Mouse (Mus musculus) CH12.LX (cell line): Measurements from ENCODE around the gene St7. TPM values are rescaled to one million over a fixed set of nuclear protein-coding genes. Genes with fewer than 3 reads are reported as not detected.
"Not testable (repeated sequence)": the region's sequence is repeated elsewhere in the genome, so short reads cannot be mapped to it uniquely, and the experiment has no call there.

Experiments
- DNase-seq: peaks from one replicate; pipeline ENCODE4 v3.0.0-alpha.2; 2013; ENCODE audit errors: extremely low read depth
- H3K27ac ChIP-seq: 2 replicates; pipeline ENCODE4 v1.5.1; 2012; ENCODE audit warnings: low read depth, mild to moderate bottlenecking, control low read depth, moderate library complexity; ENCODE audit not compliant: insufficient read depth
- H3K27me3 ChIP-seq: replicated peaks from 2 replicates; pipeline ENCODE3; 2012; ENCODE audit warnings: inconsistent platforms
- H3K36me3 ChIP-seq, 2 experiments: replicated peaks in 1 of 2; 2 replicates each; pipeline versions ENCODE3 to v1.6.1; 2012; ENCODE audit warnings: inconsistent platforms in 1 of 2, low read length in 1 of 2, mild to moderate bottlenecking in 1 of 2, mixed read lengths in 1 of 2, moderate library complexity in 1 of 2; ENCODE audit not compliant: control insufficient read depth in 1 of 2, insufficient read depth in 1 of 2
- H3K4me1 ChIP-seq, 2 experiments: 2 replicates each; pipeline ENCODE4 v1.6.1; 2012; ENCODE audit warnings: inconsistent platforms in 1 of 2, moderate library complexity in 1 of 2; ENCODE audit not compliant: insufficient read depth in 2 of 2, control insufficient read depth in 1 of 2
- H3K4me2 ChIP-seq: 2 replicates; pipeline ENCODE4 v1.6.1; 2012; ENCODE audit warnings: low read depth, mild to moderate bottlenecking, control low read depth; ENCODE audit not compliant: poor library complexity, insufficient read depth, severe bottlenecking
- H3K4me3 ChIP-seq, 3 experiments: fragments of 150-350 bp in 1 of 3; sonication (generic) in 1 of 3; replicated peaks in 1 of 3; 2 replicates each; pipeline versions ENCODE3 to v1.5.1; 2011 to 2012; ENCODE audit warnings: low read depth in 2 of 3, low read length in 2 of 3, mild to moderate bottlenecking in 2 of 3, moderate library complexity in 2 of 3, control low read depth in 1 of 3, improper control_type of control experiment in 1 of 3, inconsistent platforms in 1 of 3, mixed read lengths in 1 of 3; ENCODE audit not compliant: poor library complexity in 1 of 3
- H3K79me2 ChIP-seq: replicated peaks from 2 replicates; pipeline ENCODE4 v1.6.1; 2012; ENCODE audit warnings: mild to moderate bottlenecking, moderate library complexity; ENCODE audit not compliant: control insufficient read depth, poor library complexity, insufficient read depth, severe bottlenecking; ENCODE audit errors: extremely low read depth
- H3K9ac ChIP-seq: 2 replicates; pipeline ENCODE4 v1.6.1; 2012; ENCODE audit warnings: low read depth, mild to moderate bottlenecking, control low read depth, moderate library complexity; ENCODE audit not compliant: insufficient read depth
- H3K9me3 ChIP-seq: replicated peaks from 2 replicates; pipeline ENCODE3; 2012; ENCODE audit warnings: low read length, inconsistent platforms, mixed read lengths
- BHLHE40 ChIP-seq: IDR thresholded peaks from 2 replicates; pipeline ENCODE4 v1.6.1; 2011; ENCODE audit warnings: mild to moderate bottlenecking, low read depth, low read length, improper control_type of control experiment
- ELF1 ChIP-seq: IDR thresholded peaks from 2 replicates; pipeline ENCODE4 v1.6.1; 2014; ENCODE audit warnings: low read depth, mild to moderate bottlenecking, inconsistent platforms, low read length, improper control_type of control experiment
- EP300 ChIP-seq: IDR thresholded peaks from 2 replicates; pipeline ENCODE4 v1.6.1; 2011; ENCODE audit warnings: low read length, improper control_type of control experiment
- ETS1 ChIP-seq: conservative IDR thresholded peaks from 2 replicates; pipeline ENCODE4 v1.6.1; 2012; ENCODE audit warnings: low read depth, mild to moderate bottlenecking, inconsistent platforms, low read length, improper control_type of control experiment, moderate library complexity
- GABPA ChIP-seq: IDR thresholded peaks from 2 replicates; pipeline ENCODE4 v1.6.1; 2012; ENCODE audit warnings: low read depth, low read length, improper control_type of control experiment, inconsistent platforms; ENCODE audit not compliant: insufficient replicate concordance
- HCFC1 ChIP-seq: IDR thresholded peaks from 2 replicates; pipeline ENCODE4 v1.6.1; 2012; ENCODE audit warnings: low read depth, mild to moderate bottlenecking, inconsistent platforms, low read length, improper control_type of control experiment
- JUN ChIP-seq: IDR thresholded peaks from 2 replicates; pipeline ENCODE4 v1.6.1; 2011; ENCODE audit warnings: low read depth, mild to moderate bottlenecking, low read length, improper control_type of control experiment, moderate library complexity; ENCODE audit not compliant: insufficient read depth
- JUND ChIP-seq: conservative IDR thresholded peaks from 2 replicates; pipeline ENCODE4 v1.6.1; 2011; ENCODE audit warnings: low read depth, low read length, improper control_type of control experiment
- KAT2A ChIP-seq: IDR thresholded peaks from 2 replicates; pipeline ENCODE4 v1.6.1; 2012; ENCODE audit warnings: low read length, improper control_type of control experiment, inconsistent platforms; ENCODE audit not compliant: insufficient replicate concordance
- MAFK ChIP-seq: IDR thresholded peaks from 2 replicates; pipeline ENCODE4 v1.6.1; 2011; ENCODE audit warnings: low read length, improper control_type of control experiment; ENCODE audit not compliant: insufficient replicate concordance
- MEF2A ChIP-seq: IDR thresholded peaks from 2 replicates; pipeline ENCODE4 v1.6.1; 2014; ENCODE audit warnings: low read depth, mild to moderate bottlenecking, inconsistent platforms, low read length, improper control_type of control experiment, borderline replicate concordance
- MXI1 ChIP-seq: IDR thresholded peaks from 2 replicates; pipeline ENCODE4 v1.6.1; 2011; ENCODE audit warnings: mild to moderate bottlenecking, low read depth, low read length, improper control_type of control experiment
- MYC ChIP-seq: IDR thresholded peaks from 2 replicates; pipeline ENCODE4 v1.6.1; 2011; ENCODE audit warnings: low read depth, mild to moderate bottlenecking, improper control_type of control experiment, low read length
- NRF1 ChIP-seq: IDR thresholded peaks from 2 replicates; pipeline ENCODE4 v1.6.1; 2014; ENCODE audit warnings: low read depth, mild to moderate bottlenecking, inconsistent platforms, low read length, improper control_type of control experiment, moderate library complexity
- PAX5 ChIP-seq: IDR thresholded peaks from 2 replicates; pipeline ENCODE4 v1.6.1; 2012; ENCODE audit warnings: low read length, inconsistent platforms, mixed read lengths
- POLR2A ChIP-seq: IDR thresholded peaks from 2 replicates; pipeline ENCODE4 v1.6.1; 2011; ENCODE audit warnings: low read depth, mild to moderate bottlenecking, improper control_type of control experiment, low read length
- POLR2AphosphoS2 ChIP-seq: IDR thresholded peaks from 2 replicates; pipeline ENCODE4 v1.6.1; 2011; ENCODE audit warnings: low read depth, low read length, improper control_type of control experiment
- RAD21 ChIP-seq: IDR thresholded peaks from 2 replicates; pipeline ENCODE4 v1.6.1; 2011; ENCODE audit warnings: low read depth, mild to moderate bottlenecking, low read length, improper control_type of control experiment, moderate library complexity
- RCOR1 ChIP-seq: conservative IDR thresholded peaks from 2 replicates; pipeline ENCODE4 v1.6.1; 2012; ENCODE audit warnings: low read depth, mild to moderate bottlenecking, inconsistent platforms, low read length, improper control_type of control experiment
- SIN3A ChIP-seq: IDR thresholded peaks from 2 replicates; pipeline ENCODE4 v1.6.1; 2012; ENCODE audit warnings: low read length, improper control_type of control experiment, inconsistent platforms
- SMC3 ChIP-seq: IDR thresholded peaks from 2 replicates; pipeline ENCODE4 v1.6.1; 2011; ENCODE audit warnings: low read depth, low read length, improper control_type of control experiment
- TCF12 ChIP-seq: IDR thresholded peaks from 2 replicates; pipeline ENCODE4 v1.6.1; 2014; ENCODE audit warnings: low read depth, mild to moderate bottlenecking, inconsistent platforms, low read length, improper control_type of control experiment
- UBTF ChIP-seq: IDR thresholded peaks from 2 replicates; pipeline ENCODE4 v1.6.1; 2012; ENCODE audit warnings: low read depth, mild to moderate bottlenecking, inconsistent platforms, low read length, improper control_type of control experiment, moderate library complexity
- USF2 ChIP-seq: conservative IDR thresholded peaks from 2 replicates; pipeline ENCODE4 v1.6.1; 2011; ENCODE audit warnings: low read depth, low read length, improper control_type of control experiment
- ZMIZ1 ChIP-seq: IDR thresholded peaks from 2 replicates; pipeline ENCODE4 v1.6.1; 2012; ENCODE audit warnings: low read depth, mild to moderate bottlenecking, inconsistent platforms, low read length, improper control_type of control experiment
- dilution Hi-C: fragments of 300-500 bp; cut with MboI; formaldehyde crosslinking; loops from 2 replicates; pipeline ENCODE4 v1.14.3; 2020; ENCODE audit warnings: low sequenced_read_pairs; ENCODE audit not compliant: extremely low pct_unique_long_range_greater_than_20kb, extremely low pct_ligation_motif_present
- in situ Hi-C: fragments of 300-500 bp; cut with MboI; formaldehyde crosslinking; loops from 3 replicates; pipeline ENCODE4 v1.14.3; 2019; ENCODE audit warnings: low sequenced_read_pairs, low pct_ligation_motif_present, low pct_unique_long_range_greater_than_20kb, mixed read lengths
- polyA plus RNA-seq: library from polyadenylated mRNA; unstranded; fragments of >175 nt; gene quantifications from 2 replicates; pipeline ENCODE4 v1.2.1, GENCODE M21; 2012; ENCODE audit warnings: low read depth; ENCODE audit not compliant: insufficient read length
- total RNA-seq, 2 experiments: library from RNA; depleted of rRNA; stranded (reverse); fragments of 300-350 nt in 1 of 2; fragments of >200 nt in 1 of 2; gene quantifications; 2 replicates each; pipeline ENCODE4 v1.2.3; 2012 to 2014

St7 gene
- total and polyA plus RNA-seq, 3 experiments, result 33.9 to 64.1 (median 35.3) TPM

DNA sequence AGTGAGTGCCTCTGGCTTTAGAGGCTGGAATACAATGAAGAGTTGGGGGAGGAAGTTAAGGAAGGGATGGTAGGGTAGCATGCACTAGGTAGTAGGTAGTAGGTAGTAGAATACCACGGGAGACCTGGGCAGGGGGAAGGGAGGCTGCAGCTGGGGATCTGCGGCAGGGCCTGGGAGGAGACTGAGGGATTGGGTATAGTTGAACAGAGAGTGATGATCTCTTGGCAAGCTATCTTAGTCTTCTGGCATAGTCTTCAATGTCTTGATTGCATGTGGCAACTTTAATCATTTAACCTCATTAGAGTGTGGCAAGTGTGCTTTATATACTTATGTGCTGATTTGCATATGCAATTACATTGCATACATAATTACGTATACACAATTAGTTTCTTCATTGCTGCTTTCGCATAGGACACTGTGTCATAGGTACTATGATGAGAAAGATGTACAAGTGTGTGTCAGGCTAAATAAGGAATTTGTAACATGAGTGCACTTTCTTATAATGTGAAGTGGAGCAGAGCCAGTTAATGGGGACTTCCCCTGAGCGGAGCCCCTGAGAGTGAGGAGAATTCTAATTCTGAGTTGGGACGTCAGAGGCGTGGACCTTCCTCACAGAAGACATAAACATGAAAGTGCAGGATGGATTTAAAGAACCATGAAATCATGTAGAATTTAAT is 8.3 kb downstream of the St7 start:
- DNase-seq, result peak; percentile 63
- Histone ChIP-seq H3K9ac (no peak overlapping the region), H3K9me3 (no peaks in the 10 kb centered on the region), H3K27ac (0 out of 2 replicates have a peak overlapping the region, but pooled peaks have one; percentile 1), H3K36me3 (peaks cover 0 to 15% of the 10 kb centered on the region in 2 experiments), H3K4me2 (peak overlapping the region; percentile 84), H3K4me3 (peak overlapping the region; percentile 5 to 35 (median 23)), H3K79me2 (peaks cover 13% of the 10 kb centered on the region; the same call in 1 of the 2 replicates), H3K27me3 (no peaks in the 10 kb centered on the region)
- in situ Hi-C loops, result no loop called here
- dilution Hi-C loops, result no loop called here
- TF ChIP-seq BHLHE40 (no peak), JUND (no peak), RAD21 (no peak), RCOR1 (no peak), SIN3A (no peak), MEF2A (peak; percentile 60; the same call in 1 of the 2 replicates), KAT2A (no peak), GABPA (no peak), PAX5 (no peak), ELF1 (no peak), USF2 (no peak; the same call in 1 of the 2 replicates), MYC (no peak), MXI1 (no peak), NRF1 (no peak), MAFK (no peak), TCF12 (no peak), POLR2A (no peak), JUN (no peak), EP300 (peak; percentile 32; the same call in 1 of the 2 replicates), SMC3 (no peak), ETS1 (peak; percentile 49; the same call in 1 of the 2 replicates), POLR2AphosphoS2 (no peak), UBTF (no peak), HCFC1 (no peak), ZMIZ1 (no peak)
- TF ChIP-seq, all 38 proteins: peak for 3
- H3K4me1 ChIP-seq, result peaks cover 3 to 32% of the 10 kb centered on the region in 2 experiments; a peak in 3 of 4 replicates

GRCm38 (mm10) chr6:17704038-17704437 is 11.3 kb downstream of the St7 start:
- Histone ChIP-seq H3K79me2 (peaks cover 11% of the 10 kb centered on the region; the same call in 1 of the 2 replicates), H3K4me1 (peaks cover 3 to 20% of the 10 kb centered on the region in 2 experiments; a peak in 3 of 4 replicates)
- H3K27me3 ChIP-seq, H3K4me2 ChIP-seq, H3K9me3 ChIP-seq, H3K36me3 ChIP-seq, H3K9ac ChIP-seq, dilution Hi-C loops, H3K4me3 ChIP-seq, H3K27ac ChIP-seq, DNase-seq, in situ Hi-C loops: not testable (repeated sequence)
